13 mouse cellular contexts compared by ENCODE assay signal in genomic region chr5:138888749-138889148, GRCm38 (mm10).
DNase-seq lines count a peak whose midpoint lies in the region.
"Had no signal": no experiment of that assay in that cellular context is flagged by ENCODE, and none has a peak within 500 bp of the region (broad histone marks: within the 10 kb centered on the region; RNA-seq: fewer than 3 reads in every experiment).

No protein-coding gene starts in this region.

- H3K9me3 ChIP-seq in heart, embryonic 10.5 days: no peaks in the 10 kb centered on the region
- H3K9me3 ChIP-seq: embryonic facial prominence, embryonic 12.5 days; lung, embryonic 15.5 days; midbrain, embryonic 10.5 days; neural tube, embryonic 13.5 days had no signal

- no peak overlapping the region for H3K4me3 ChIP-seq in heart, embryonic 10.5 days
- H3K4me3 ChIP-seq: embryonic facial prominence, embryonic 12.5 days; lung, embryonic 15.5 days; midbrain, embryonic 10.5 days; neural tube, embryonic 13.5 days had no signal

- no peaks in the 10 kb centered on the region for H3K36me3 ChIP-seq in heart, embryonic 10.5 days
- H3K36me3 ChIP-seq: embryonic facial prominence, embryonic 12.5 days; lung, embryonic 15.5 days; midbrain, embryonic 10.5 days; neural tube, embryonic 13.5 days had no signal

- H3K27me3 ChIP-seq in heart, embryonic 10.5 days (ENCODE audit: insufficient read depth, poor library complexity, severe bottlenecking): no peaks in the 10 kb centered on the region
- H3K27me3 ChIP-seq: embryonic facial prominence, embryonic 12.5 days; lung, embryonic 15.5 days; neural tube, embryonic 13.5 days had no signal

- WGBS in heart, embryonic 10.5 days: 42% methylated on average over 9 of the region's 9 CpGs

- H3K27ac ChIP-seq in heart, embryonic 10.5 days: no peak overlapping the region
- H3K27ac ChIP-seq: embryonic facial prominence, embryonic 12.5 days; lung, embryonic 15.5 days; midbrain, embryonic 10.5 days; neural tube, embryonic 13.5 days had no signal

- peaks cover 22% of the 10 kb centered on the region for H3K4me1 ChIP-seq in heart, embryonic 10.5 days
- H3K4me1 ChIP-seq: embryonic facial prominence, embryonic 12.5 days; midbrain, embryonic 10.5 days; neural tube, embryonic 13.5 days had no signal

- DNase-seq in heart, adult 8-10 months (ENCODE audit: low spot score): peak; percentile 55
- DNase-seq in heart, embryonic 10.5 days (ENCODE audit: low spot score): no peak
- peak; percentile 70 for DNase-seq in ZHBTc4 (ENCODE audit: low read depth, low spot score)
- DNase-seq in kidney, adult 8-10 months: peak; percentile 37 to 51
- peak; percentile 18 for DNase-seq in lung, postnatal 25 days (ENCODE audit: low spot score)
- DNase-seq in layer of hippocampus, adult 9-10 months (ENCODE audit: low spot score): no peak
- DNase-seq in thymus, postnatal 25 days: no peak
- DNase-seq: cerebellum, adult 11 months; right cerebral cortex, postnatal 4 days had no signal

Comparison
In these comparisons a context has a peak if more than half of its experiments do, and no peak if none do; other contexts are left out.
1. DNase-seq: peak in heart, adult 8-10 months (single experiment), ZHBTc4 (single experiment), kidney, adult 8-10 months (2 of 2) and lung, postnatal 25 days (single experiment); none in heart, embryonic 10.5 days (single experiment), layer of hippocampus, adult 9-10 months (single experiment) and thymus, postnatal 25 days (single experiment).